Mouse (Mus musculus) embryonic stem cell, embryonic (primary cell): ENCODE results near the gene Nav2.

Source experiments
- CTCF ChIA-PET, 4 experiments: fragments of 300-600 bp in 2 of 4; fragments of 350-600 bp in 2 of 4; sonication (Branson Sonifier 250); formaldehyde crosslinking; loops; one replicate each; lab custom pipeline; 2022; ENCODE audit warnings: inconsistent platforms in 2 of 4; lab: Charles Lee
- POLR2A ChIA-PET, 4 experiments: fragments of 300-600 bp in 2 of 4; fragments of 350-600 bp in 2 of 4; sonication (Branson Sonifier 250); formaldehyde crosslinking; loops; one replicate each; lab custom pipeline; 2022; ENCODE audit warnings: antibody characterized with exemption in 4 of 4, inconsistent platforms in 1 of 4; lab: Charles Lee

Nav2 gene

DNA sequence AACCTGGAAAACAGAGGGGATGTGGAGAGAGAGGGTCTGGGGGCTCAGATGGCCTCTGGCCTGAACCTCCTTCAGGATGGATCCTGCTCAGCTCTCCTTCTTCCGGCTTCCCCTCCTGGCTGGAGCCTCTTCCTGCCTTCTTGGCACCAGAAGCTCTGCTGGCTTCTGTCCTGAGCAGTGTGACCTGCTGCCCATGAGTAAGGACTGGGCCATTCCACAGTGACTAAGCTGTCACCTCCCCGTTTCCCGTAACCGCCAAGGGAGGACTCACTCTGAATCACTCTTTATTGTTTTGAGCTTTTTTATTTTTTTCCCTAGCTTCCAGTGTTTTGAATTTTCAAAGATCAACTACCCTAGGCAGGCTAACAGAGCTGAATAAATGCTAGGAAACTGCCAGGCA, 304.5 kb downstream of the Nav2 start:
- ChIA-PET POLR2A (no interaction called here), CTCF (no interaction called here)

DNA sequence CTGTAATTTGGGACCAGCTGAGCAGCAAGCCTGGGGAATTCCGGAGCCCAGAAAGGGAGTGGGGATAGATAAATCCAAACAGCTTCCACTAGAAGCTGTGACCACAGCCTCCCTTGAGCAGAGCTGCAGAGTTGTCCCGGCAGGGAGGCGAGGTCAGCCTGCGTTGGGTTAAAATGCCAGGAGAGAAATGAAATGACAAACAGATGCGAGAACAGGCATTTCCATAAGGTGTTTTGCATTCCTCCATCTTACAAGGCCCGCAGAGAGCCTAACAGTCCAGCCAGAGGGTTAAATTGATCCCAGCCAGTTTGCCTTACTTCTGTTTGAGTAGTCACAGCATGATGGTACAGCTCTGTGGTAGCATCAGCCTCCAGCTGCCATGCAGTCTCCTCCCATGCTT, 309.3 kb downstream of the Nav2 start:
- ChIA-PET POLR2A (no interaction called here), CTCF (no interaction called here)

DNA sequence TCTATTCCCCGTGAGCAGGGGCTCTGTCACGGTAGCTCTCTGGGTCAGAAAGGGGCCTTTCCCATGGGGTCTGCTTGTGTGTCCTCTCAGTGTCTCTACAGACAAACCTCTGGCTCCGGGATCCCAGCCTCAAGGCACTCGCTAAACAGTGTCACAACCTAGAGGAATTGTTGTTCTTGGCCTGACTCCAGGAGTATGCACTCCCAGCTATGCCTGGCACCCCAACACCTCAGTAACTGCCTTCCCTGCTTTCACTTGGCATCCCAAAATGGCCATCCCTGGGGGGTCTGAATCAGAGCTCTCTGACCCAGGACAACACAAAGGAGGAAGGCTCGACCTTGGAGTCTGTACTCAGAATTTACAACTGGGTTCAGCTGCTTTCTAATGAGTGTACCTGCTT, 317.2 kb downstream of the Nav2 start:
- POLR2A ChIA-PET: interaction anchor here in 1 of 4 experiments (1.3 kb wide), 1 partner anchor 32 kb away, joined by 3 read pairs; no protein-coding TSS in a partner anchor

DNA sequence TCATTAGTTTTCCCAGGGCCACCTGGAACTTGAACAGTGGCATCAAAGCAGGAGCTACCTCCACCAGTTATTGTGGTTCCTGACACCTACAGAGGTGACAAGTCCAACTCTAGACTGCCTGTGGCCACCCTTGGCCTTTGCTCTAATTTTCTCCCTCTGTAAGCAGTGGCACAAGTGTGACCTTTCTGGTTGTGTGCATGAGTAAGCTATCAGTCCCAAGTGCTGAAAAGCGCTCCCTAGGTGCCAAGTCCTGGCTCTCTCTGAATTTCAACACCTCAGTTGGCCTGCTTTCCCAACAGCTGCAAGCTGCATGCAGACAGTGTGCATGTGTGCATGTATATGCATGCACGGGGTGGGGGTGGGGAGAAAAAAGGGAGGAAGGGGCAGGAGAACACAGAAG, 324.5 kb downstream of the Nav2 start:
- ChIA-PET CTCF (interaction anchor here in 1 of 4 experiments (0.7 to 1.0 kb wide), 2 partner anchors 17 to 55 kb away, joined by 3 read pairs; no protein-coding TSS in a partner anchor), POLR2A (no interaction called here)

More for the DNA sequence above, 317.2 kb downstream of the Nav2 start:
- CTCF ChIA-PET: interaction anchor here in 1 of 4 experiments (0.6 kb wide), 1 partner anchor 1517 kb away, joined by 4 read pairs; no protein-coding TSS in a partner anchor

DNA sequence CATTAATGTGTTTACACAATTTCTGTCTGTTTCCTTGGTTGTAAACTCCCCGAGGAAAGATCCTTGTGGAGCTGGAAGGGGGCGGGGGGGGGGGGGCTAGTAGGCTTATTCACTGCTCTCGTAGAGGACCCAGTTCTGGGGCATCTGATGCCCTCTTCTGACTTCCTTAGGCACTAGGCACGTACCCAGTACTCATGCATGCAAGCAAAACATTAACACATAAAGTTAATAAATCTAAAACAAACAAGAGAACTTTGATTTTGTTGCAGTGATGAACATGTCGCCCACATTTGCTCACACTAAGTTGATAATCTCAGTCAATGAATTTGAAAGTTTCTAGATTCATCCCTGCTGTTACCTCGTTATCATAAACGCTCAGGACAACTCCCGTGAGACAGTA, 325.8 kb downstream of the Nav2 start:
- CTCF ChIA-PET: interaction anchor here in 2 of 4 experiments (0.6 to 0.9 kb wide), 2 partner anchors 16 to 119 kb away, joined by 3 to 4 read pairs; no protein-coding TSS in a partner anchor
- POLR2A ChIA-PET: no interaction called here

DNA sequence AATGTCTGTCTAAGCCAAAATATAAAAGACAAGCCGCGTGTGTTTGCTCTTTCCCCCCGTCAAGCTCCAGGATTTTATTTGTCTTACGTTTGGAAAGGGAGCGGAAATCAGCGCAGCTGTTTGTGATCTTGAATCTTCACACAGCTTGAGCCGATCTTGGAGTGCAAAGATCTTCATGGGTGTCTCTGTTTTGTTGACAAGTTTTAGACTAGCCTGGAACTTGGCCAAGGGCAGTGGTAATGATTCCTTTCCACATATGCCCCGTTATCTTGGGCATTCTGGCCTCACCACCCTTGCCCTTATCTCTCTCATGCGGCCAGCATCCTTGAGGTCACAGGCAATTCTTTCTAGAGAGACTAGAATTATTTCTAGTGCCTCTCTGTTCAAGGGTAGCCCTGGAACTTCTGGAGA, 326.8 kb downstream of the Nav2 start:
- ChIA-PET POLR2A (interaction anchor here in 2 of 4 experiments (0.5 to 1.4 kb wide), 2 partner anchors 10 to 399 kb away, joined by 3 to 6 read pairs; no protein-coding TSS in a partner anchor), CTCF (interaction anchor here in 1 of 4 experiments (0.6 to 0.9 kb wide), 3 partner anchors 15 to 131 kb away, joined by 3 read pairs; no protein-coding TSS in a partner anchor)

DNA sequence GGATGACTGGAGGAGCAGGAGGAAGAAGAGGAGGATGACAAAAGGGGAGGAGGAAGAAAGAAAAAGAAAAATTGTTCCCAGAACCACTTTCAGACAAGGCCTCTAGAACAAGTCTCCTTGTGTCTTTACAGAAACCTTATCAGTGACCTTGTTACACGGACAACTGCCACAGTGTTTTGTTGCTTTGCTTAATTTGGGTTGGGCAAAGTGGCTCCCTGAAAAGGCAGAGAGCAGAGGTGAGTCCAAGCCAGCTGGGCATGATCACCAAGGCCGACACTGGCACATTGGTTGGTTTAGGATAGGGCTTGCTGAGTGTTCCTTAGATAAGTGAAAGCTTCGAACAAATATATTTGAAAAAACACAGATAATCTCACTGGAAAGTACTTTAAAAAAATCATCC, 327.3 kb downstream of the Nav2 start:
- ChIA-PET POLR2A (interaction anchor here in 2 of 4 experiments (0.6 to 1.4 kb wide), 2 partner anchors 10 to 1970 kb away, joined by 6 to 7 read pairs; no protein-coding TSS in a partner anchor), CTCF (interaction anchor here in 3 of 4 experiments (0.6 to 0.7 kb wide), 3 partner anchors 20 to 224 kb away, joined by 3 to 4 read pairs (median 3); no protein-coding TSS in a partner anchor)

DNA sequence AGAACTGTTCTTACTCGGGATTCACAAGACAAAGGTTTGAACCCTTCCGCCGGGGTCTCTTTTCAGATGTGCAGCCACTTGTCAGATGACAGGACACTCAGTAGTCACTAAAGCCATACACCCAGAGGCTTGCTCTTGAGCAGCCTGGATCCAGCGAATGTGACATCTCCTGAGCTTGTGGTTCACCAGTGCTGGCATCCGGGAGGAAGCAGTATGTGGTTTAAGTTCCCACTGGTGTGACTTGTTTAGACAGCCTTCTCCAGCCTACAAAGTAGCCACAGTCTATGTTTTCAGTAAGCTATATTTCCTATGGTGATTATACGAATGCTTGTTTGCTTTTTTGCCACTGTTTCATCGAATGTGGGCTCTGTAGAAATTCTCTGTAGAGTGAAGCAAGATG, 331.9 kb downstream of the Nav2 start:
- CTCF ChIA-PET: no interaction called here
- POLR2A ChIA-PET: no interaction called here

DNA sequence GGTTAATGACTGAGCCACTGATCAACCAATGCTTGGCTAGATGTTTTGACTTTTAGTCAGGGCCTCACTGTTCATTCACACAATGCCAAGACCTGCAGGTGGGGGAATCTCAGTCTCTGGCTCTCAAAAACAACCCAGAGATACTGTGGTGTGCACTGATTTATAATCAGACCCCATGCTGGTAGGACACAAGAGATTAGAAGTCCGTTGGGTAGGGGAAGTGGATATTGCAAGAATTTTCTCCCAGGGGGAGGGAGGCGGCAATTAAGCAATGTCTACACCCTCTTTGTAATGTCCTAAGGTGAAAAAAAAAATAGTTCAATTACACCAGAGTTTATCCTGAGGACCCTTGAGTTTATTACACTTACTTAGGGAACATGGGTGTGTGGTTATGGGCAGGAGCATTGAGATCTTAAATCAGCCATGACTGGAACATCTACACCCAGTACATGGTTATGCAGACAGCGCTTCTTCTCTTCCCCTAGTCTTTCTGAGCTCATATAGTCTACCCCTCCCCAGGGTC, 332.8 kb downstream of the Nav2 start:
- POLR2A ChIA-PET: interaction anchor here in 1 of 4 experiments (0.6 kb wide), 1 partner anchor 188 kb away, joined by 5 read pairs; no protein-coding TSS in a partner anchor
- CTCF ChIA-PET: no interaction called here

DNA sequence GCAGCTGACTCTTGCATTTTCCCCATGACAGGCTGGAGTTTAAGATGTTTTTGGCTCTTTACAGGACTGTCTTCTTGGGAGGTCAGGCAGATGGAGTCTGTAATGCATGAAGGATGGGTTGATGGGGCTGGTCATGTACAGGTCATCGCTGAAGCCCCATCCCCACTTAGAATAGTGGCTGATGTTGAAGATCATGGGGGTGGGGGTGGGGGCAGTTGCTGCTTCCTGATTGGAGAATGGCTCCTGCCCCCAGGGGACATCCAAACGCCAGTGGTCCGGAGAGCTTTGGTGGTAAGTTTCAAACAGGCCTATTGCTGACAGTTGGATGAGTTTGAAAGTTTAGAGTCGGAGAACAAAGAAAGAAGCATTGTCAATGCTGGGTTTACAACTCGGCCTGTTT, 333.7 kb downstream of the Nav2 start:
- ChIA-PET CTCF (no interaction called here), POLR2A (interaction anchor here in 1 of 4 experiments (0.9 kb wide), 1 partner anchor 8 kb away, joined by 4 read pairs; no protein-coding TSS in a partner anchor)

DNA sequence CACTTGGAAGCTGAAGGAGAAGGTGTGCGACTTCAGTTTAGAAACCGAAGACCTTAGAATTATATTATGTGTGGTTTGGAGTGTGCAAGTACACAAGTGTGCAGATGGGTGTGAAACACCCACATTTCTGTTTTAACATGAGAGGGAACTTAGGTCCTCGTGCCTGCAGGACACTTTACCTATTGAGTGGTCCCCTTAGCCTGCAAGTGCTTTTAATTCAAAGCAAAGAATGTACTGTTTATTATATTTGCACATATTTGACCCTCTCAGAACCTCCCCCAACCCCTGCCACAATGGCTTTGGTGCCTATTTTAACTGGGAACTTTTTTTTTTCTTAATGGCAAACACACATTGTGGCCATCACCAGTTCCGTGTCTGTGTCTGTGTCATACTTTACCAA, 334.6 kb downstream of the Nav2 start:
- CTCF ChIA-PET: interaction anchor here in 1 of 4 experiments (0.6 kb wide), 1 partner anchor 62 kb away, joined by 6 read pairs; no protein-coding TSS in a partner anchor
- POLR2A ChIA-PET: no interaction called here

DNA sequence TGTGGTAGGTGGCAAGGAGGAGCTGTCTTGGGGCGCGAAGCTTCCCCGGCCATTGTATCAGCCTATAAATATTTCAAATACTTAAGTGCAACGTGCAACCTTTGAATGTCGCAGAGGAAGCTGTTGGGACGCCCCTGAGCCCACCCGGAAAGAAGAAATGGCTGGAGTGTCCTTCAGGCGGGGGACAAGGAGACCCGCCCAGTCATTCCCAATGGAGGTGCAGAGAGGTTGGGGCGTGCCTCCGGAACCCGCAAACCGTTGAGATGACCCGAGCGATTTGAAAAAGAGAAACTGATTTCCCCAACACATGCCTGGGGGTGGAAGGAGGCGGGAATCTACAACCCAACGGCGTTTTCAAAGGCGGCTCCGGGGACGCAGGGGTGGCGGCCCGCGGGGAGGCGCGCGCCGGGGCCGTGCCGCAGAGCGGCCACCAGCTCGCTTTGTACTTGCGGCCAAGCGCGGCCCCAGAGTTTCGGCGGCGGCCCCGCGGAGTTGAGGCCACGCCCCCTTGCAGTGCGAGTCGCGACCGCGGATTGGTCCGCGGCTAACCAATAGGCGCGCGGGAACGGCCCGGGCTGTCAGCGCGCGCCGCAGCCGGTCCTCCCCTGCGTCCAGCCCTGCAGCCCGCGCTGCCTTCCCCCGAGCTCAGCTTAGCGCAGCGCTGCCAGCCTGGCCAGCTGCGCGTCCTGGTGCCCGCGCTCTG, 337.2 kb downstream of the Nav2 start:
- POLR2A ChIA-PET: interaction anchor here (0.6 to 3.0 kb wide), 23 partner anchors 10 to 443 kb away, joined by 3 to 16 read pairs (median 3); partner anchors contain the start of gene E2f8 (in 1 of the 4)
- CTCF ChIA-PET: interaction anchor here in 3 of 4 experiments (0.6 to 2.2 kb wide), 19 partner anchors 8 to 248 kb away, joined by 3 to 11 read pairs (median 4); no protein-coding TSS in a partner anchor

DNA sequence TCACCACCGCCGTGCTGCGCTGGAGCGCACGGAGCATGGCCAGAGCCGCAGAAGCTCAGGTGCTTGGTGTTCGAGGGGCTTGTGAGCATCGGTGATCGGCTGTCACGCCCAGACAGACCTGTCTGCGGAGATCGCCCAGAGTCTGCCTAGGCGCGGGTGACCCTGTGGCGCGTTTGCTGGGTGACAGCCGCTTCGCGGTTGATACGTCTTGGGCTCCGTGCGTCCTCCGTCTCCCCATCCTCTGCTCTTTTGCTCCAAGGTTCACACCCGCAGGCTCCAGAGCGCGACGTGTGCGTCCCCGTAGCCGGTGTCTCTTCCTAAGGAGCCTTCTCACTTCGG, 337.7 kb downstream of the Nav2 start:
- POLR2A ChIA-PET: interaction anchor here (0.6 to 3.0 kb wide), 16 partner anchors 10 to 443 kb away, joined by 3 to 16 read pairs (median 4); partner anchors contain the start of gene E2f8 (in 1 of the 4)
- CTCF ChIA-PET: interaction anchor here in 3 of 4 experiments (0.6 to 2.2 kb wide), 13 partner anchors 8 to 248 kb away, joined by 3 to 11 read pairs (median 4); no protein-coding TSS in a partner anchor

DNA sequence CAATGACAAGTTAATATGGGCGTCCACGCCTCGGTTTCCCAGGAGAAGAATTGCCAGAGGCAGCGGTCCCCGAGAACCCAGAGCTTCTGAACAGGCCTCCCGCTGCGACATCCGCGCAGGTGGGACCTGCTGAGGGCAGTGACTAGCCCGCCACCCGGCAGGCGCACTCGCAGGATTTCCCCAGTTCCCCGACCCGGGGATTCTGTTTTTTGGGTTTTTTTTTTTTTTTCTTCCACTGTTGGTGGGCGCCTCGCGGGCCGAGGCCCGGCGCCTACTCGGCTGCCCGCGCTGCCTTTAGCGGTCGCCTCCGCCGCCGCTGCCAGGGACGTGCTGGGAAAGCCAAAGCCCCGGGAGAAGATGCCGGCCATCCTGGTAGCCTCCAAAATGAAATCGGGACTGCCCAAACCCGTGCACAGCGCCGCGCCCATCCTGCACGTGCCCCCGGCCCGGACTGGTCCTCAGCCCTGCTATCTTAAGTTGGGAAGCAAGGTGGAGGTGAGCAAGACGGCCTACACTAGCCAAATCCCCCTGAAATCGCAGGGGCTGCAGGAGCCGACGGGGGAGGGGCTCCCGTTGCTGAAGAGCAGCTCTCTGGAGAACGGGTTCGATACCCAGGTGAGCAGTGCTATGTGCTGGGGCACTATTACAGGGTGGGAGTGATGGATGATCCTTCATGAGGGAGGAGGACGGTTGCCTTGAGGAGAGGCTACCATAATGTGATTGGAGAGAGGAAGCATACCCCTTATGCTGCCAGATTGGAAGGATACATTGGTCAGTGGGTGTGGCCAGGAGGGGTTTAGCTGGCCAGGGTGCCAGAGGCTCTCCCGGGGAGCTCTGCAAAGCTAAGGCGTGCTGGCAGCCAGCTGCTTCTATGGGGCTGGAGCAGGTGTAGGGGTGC, 338.3 kb downstream of the Nav2 start:
- ChIA-PET POLR2A (interaction anchor here in 3 of 4 experiments (0.5 to 3.0 kb wide), 11 partner anchors 10 to 370 kb away, joined by 3 to 16 read pairs (median 4); partner anchors contain the start of gene E2f8 (in 1 of the 3)), CTCF (interaction anchor here in 3 of 4 experiments (0.6 to 2.2 kb wide), 7 partner anchors 10 to 247 kb away, joined by 4 to 11 read pairs (median 5); no protein-coding TSS in a partner anchor)

DNA sequence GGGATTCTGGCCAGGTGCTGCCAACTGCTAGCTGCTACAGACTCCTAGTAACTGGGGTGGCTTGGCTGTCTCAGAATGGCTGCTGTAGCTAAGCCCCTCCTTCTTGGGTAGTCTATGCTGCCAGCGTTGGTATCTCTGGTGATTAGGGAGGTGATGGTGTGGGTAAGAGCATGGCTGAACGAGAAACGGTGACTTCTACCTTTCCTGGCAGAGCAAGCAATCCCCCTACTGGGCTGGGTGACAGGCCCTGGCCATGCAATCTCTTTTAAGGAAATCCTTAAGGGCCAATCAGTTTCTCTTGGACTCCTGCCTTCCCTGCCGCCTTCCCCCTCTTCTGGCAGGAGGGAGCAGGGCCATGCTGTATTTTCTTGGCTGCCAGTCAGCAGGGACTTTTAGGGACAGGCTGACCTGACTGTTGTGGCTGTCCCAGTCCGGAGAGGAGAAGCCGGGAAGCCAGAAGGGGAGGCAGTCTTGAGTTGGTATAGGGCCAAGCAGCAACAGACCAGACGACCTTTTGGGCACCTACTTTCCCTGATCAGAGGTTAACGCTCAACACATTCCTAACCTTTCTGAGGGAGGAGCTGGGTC, 339.3 kb downstream of the Nav2 start:
- POLR2A ChIA-PET: interaction anchor here in 2 of 4 experiments (0.5 to 3.0 kb wide), 4 partner anchors 11 to 197 kb away, joined by 3 to 16 read pairs (median 5); no protein-coding TSS in a partner anchor

DNA sequence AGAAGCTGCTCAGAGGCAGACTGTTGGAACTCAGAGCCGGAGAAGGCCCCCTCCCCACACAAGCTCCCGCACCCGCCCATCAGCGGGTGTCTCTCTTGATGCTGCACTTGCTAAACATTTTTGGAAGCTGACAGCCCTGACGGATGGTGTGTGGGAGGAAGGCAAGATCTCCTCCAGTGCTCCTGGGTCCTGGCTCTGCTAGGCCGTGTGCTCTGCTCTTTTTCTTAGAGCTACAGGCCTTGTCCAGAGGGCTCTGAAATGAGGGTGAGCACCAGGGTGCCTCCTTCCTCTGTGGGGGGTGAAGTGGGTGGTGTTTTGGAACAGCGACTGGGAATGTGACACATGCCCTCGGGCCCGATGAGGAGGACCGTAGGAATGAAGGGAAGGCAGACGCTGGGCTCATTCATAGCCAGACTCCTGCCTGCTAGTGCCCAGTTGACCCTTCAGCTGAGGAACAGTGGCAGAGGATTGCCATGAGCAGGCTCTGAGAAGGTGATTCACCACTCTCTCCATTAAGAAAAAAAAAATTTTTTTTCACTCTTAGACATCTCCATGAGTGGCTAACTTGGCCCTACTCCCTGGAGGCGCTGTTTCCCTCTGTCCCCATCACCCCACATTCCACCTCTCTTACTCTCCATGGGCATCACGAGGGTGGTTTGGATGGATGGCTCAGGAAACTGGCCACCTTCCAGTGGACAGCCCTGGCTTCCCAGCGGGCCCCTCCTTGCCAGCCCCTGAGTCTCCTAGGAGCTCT, 340.0 kb downstream of the Nav2 start:
- ChIA-PET POLR2A (no interaction called here), CTCF (interaction anchor here in 3 of 4 experiments (0.8 to 3.3 kb wide), 4 partner anchors 24 to 123 kb away, joined by 3 to 19 read pairs (median 6); no protein-coding TSS in a partner anchor)

More for the DNA sequence above, 339.3 kb downstream of the Nav2 start:
- CTCF ChIA-PET: interaction anchor here in 2 of 4 experiments (0.8 to 1.8 kb wide), 2 partner anchors 25 to 122 kb away, joined by 5 to 7 read pairs; no protein-coding TSS in a partner anchor

DNA sequence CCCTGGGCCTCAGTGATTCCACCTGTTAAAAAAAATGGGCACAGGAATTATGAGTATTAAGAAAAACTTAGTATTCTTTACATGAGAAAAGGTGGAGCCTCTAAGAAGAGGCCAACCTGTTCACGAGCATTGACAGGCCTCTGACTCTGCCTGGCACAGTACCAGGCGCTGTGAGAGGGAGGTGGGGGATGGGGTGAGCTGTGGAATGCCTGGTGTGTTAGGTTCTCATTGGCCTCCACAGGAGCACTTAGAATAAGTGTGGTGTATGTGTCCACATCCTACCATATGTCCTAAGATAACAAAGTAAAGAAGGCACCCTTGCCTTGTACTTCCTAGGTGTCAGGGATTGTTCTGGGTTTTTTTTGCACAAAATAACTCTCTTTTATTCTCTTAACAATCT, 340.9 kb downstream of the Nav2 start:
- ChIA-PET POLR2A (interaction anchor here in 3 of 4 experiments (0.6 to 1.4 kb wide), 9 partner anchors 7 to 415 kb away, joined by 3 to 5 read pairs (median 3); no protein-coding TSS in a partner anchor), CTCF (interaction anchor here (0.6 to 3.3 kb wide), 48 partner anchors 9 to 460 kb away, joined by 3 to 35 read pairs (median 4); no protein-coding TSS in a partner anchor)
